Mouse (Mus musculus) lung, embryonic 16.5 days (tissue): Measurements from ENCODE around the gene Rpl4. TPM values are rescaled to one million over a fixed set of nuclear protein-coding genes. Genes with fewer than 3 reads are reported as not detected.

Source experiments
- ATAC-seq: fragments of 200-750 bp; cut with Nextera tagmentation; 2 replicates; pipeline ENCODE4 v1.8.0; 2017; ENCODE audit warnings: low read depth, mild to moderate bottlenecking, moderate library complexity
- H3K27ac ChIP-seq: fragments of 300-500 bp; sonication (generic); 2 replicates; pipeline ENCODE4 v1.5.1; 2014; ENCODE audit warnings: mild to moderate bottlenecking, control low read depth, low read length
- H3K27me3 ChIP-seq: fragments of 300-500 bp; sonication (generic); 2 replicates; pipeline ENCODE4 v1.6.1; 2014; ENCODE audit warnings: low read depth, low read length, mixed read lengths; ENCODE audit not compliant: control insufficient read depth, insufficient read depth
- H3K36me3 ChIP-seq: fragments of 300-500 bp; sonication (generic); 2 replicates; pipeline ENCODE4 v1.6.1; 2014; ENCODE audit warnings: low read length; ENCODE audit not compliant: control insufficient read depth, insufficient read depth
- H3K4me1 ChIP-seq: fragments of 300-500 bp; sonication (generic); replicated peaks from 2 replicates; pipeline ENCODE4 v1.6.1; 2014; ENCODE audit warnings: low read length, mixed read lengths; ENCODE audit not compliant: control insufficient read depth, insufficient read depth
- H3K4me2 ChIP-seq: fragments of 300-500 bp; sonication (generic); 2 replicates; pipeline ENCODE4 v1.6.1; 2014; ENCODE audit warnings: low read depth, low read length, control low read depth
- H3K4me3 ChIP-seq: fragments of 300-500 bp; sonication (generic); 2 replicates; pipeline ENCODE4 v1.5.1; 2014; ENCODE audit warnings: mild to moderate bottlenecking, low read length, control low read depth
- H3K9ac ChIP-seq: fragments of 300-500 bp; sonication (generic); 2 replicates; pipeline ENCODE4 v1.6.1; 2014; ENCODE audit warnings: low read length, control low read depth
- H3K9me3 ChIP-seq: fragments of 300-500 bp; sonication (generic); 2 replicates; pipeline ENCODE4 v1.6.1; 2016; ENCODE audit warnings: low read length; ENCODE audit not compliant: control insufficient read depth
- WGBS: fragments of 180-500 bp; shearing (Covaris S2); extraction: QIAGEN DNeasy Blood & Tissue Kit; methylation state at CpG from one replicate; pipeline ENCODE4 v1.1.7; 2014; 5-methylcytosine and 5-hydroxymethylcytosine counted together
- polyA plus RNA-seq: library from polyadenylated mRNA; unstranded; fragments of >200 nt; fragmentation: Nextera tagmentation; extraction: Ambion mirVana; gene quantifications from 2 replicates; pipeline ENCODE4 v1.2.1, GENCODE M21; 2015

Gene Rpl4
- polyA plus RNA-seq, 1 experiment from 2014 or later = 1,112 TPM

DNA sequence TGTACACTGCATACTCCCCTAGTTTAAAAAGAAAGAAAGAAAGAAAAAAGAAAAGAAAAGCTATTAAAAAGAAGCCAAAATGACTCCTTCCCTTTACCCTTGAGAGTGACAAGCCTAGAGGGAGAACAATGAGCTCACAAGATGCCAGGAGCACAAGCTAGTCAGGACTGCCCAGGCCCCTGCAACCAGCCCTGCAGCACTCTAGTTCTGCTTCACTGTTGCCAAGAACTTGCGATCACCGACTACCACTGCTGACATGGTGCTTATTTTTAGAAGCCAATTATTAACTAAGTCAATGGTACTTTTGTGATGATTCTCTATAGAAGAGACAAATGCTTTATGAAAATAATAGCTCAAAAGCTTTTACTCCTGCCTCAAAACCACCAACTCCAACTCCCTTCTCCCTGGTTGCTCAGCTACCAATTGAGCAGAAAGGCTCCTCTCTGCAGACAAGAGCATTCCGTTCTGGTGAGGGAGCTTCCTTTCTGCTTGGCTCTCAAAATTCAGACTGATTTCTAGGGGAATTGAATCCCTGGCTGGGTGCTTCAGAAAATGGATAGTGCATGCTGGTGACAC, 34.4 kb downstream of the Rpl4 start:
- no peak for ATAC-seq
- Histone ChIP-seq H3K27ac (no peak overlapping the region), H3K4me1 (no peaks in the 10 kb centered on the region), H3K4me3 (no peak overlapping the region), H3K9me3 (no peaks in the 10 kb centered on the region), H3K4me2 (no peak overlapping the region), H3K36me3 (peaks cover 11% of the 10 kb centered on the region), H3K9ac (no peak overlapping the region), H3K27me3 (no peaks in the 10 kb centered on the region)
- 73% methylated on average over 3 of the region's 3 CpGs for WGBS

DNA sequence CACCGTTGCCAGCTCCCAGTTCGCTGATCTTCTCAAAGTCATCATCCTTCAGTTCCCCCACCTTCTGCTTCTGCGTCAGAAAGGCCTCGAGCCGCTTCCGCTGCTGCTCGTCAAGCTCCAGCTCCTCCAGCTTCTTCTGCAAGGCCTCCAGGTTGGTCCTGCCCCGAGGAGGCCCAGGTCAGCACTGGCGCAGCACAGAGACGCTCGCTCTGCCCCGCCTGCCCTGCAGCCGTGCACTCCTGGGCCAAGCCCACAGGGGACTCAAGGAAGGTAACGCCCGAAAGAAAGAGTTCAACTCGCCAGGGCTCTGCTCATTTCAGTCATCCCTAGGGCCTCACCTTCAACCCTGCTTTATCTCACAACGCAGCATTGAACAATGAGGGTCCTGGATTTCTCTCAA, 41.3 kb downstream of the Rpl4 start:
- Histone ChIP-seq H3K9me3 (no peaks in the 10 kb centered on the region), H3K4me1 (no peaks in the 10 kb centered on the region), H3K27me3 (no peaks in the 10 kb centered on the region), H3K27ac (no peak overlapping the region), H3K9ac (no peak overlapping the region), H3K4me2 (no peak overlapping the region), H3K36me3 (peaks cover 6% of the 10 kb centered on the region; the same call in 1 of the 2 replicates), H3K4me3 (no peak overlapping the region)
- 87% methylated on average over 17 of the region's 17 CpGs for WGBS
- ATAC-seq = no peak

DNA sequence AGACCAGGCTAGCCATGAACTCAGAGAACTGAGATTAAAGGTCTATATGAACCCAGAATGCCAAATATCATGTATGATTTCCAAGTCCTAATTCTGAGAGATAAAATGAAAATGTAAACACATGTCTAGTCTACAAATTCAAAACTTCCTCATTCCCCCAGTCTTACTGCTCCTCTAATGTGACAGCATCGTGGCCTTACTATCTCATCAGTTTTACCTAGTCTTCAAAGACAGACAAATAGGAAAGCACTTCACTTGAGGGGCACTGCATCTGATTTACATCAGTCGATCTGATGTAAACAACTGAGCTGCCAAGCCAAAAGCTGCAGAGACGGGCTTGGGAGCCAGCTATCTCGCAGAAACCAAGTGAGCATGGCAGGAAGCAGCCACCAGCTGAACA, 42.9 kb downstream of the Rpl4 start:
- H3K9me3 ChIP-seq = no peaks in the 10 kb centered on the region
- no peak for ATAC-seq
- H3K27ac ChIP-seq = no peak overlapping the region
- H3K4me3 ChIP-seq = no peak overlapping the region
- H3K36me3 ChIP-seq = peaks cover 5% of the 10 kb centered on the region; the same call in 1 of the 2 replicates
- H3K27me3 ChIP-seq = no peaks in the 10 kb centered on the region
- H3K9ac ChIP-seq = no peak overlapping the region
- H3K4me2 ChIP-seq = no peak overlapping the region
- 32% methylated on average over 4 of the region's 4 CpGs for WGBS
- H3K4me1 ChIP-seq = no peaks in the 10 kb centered on the region

DNA sequence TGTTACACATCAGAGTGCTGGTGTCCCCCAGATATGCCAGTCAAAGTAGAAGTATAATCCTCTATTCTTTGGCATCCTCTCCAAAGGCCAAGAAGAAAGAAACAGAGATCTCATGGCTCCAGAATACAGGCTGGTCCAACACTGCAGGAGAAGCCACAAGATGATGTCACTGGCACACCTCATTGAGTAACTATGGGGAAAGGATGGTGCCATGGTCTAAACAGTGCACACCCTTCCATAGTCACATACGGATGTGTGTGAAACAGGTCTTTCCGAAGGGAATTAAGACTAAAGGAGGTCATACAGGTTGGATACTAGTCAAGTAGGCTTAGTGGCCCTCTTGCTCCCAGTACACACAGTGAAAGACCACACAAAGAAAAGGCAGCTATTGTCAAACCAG, 43.5 kb downstream of the Rpl4 start:
- no peak overlapping the region for H3K4me3 ChIP-seq
- no peak overlapping the region for H3K4me2 ChIP-seq
- no peak overlapping the region for H3K27ac ChIP-seq
- H3K4me1 ChIP-seq = no peaks in the 10 kb centered on the region
- no peaks in the 10 kb centered on the region for H3K27me3 ChIP-seq
- ATAC-seq = no peak
- H3K9me3 ChIP-seq = no peaks in the 10 kb centered on the region
- H3K9ac ChIP-seq = no peak overlapping the region
- 95% methylated on average over 2 of the region's 2 CpGs for WGBS
- H3K36me3 ChIP-seq = peaks cover 3% of the 10 kb centered on the region; the same call in 1 of the 2 replicates

DNA sequence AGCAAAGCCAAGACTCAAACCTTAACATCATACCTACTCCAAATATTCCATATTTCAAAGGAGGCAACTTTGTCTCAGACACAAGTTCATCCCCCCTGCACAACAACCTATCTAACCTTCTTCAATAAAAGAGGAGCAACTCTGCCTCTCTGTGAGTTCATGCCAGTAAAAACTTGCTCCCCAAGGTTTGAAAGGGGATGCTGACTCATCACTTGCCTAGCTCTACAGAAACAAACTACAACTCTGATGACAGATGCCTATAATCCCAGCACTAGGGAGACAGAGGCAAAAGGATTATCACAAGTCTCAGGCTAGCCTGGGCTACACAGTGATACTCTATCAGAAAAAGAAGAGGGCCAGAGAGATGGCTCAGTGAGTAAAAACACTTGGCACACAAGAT, 44.7 kb downstream of the Rpl4 start:
- H3K9me3 ChIP-seq = no peaks in the 10 kb centered on the region
- no peak overlapping the region for H3K27ac ChIP-seq
- no peak for ATAC-seq
- no peaks in the 10 kb centered on the region for H3K4me1 ChIP-seq
- H3K4me2 ChIP-seq = no peak overlapping the region
- H3K27me3 ChIP-seq = no peaks in the 10 kb centered on the region
- H3K36me3 ChIP-seq = no peaks in the 10 kb centered on the region
- H3K9ac ChIP-seq = no peak overlapping the region
- no peak overlapping the region for H3K4me3 ChIP-seq

DNA sequence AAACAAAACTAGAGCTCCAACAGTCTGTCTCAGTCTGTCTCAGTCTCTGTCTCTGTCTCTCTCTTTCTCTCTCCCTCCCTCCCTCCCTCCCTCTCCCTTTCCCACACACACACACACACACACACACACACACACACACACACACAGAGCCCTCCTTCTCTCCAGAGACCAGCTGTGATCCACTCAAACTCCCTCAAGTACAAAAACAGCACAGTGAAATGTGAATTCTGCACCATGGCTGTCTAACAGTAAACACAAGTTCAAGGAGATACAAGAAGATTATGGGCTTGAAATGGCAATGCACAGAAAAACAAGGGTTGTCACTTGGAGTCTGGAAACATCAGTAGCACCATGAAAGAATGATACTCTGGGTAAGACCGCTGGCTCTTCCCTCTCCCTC, 46.1 kb downstream of the Rpl4 start:
- Histone ChIP-seq H3K27me3 (no peaks in the 10 kb centered on the region), H3K4me3 (no peak overlapping the region), H3K4me2 (no peak overlapping the region), H3K9me3 (no peaks in the 10 kb centered on the region), H3K27ac (no peak overlapping the region), H3K36me3 (no peaks in the 10 kb centered on the region), H3K4me1 (no peaks in the 10 kb centered on the region), H3K9ac (no peak overlapping the region)
- no peak for ATAC-seq
- 79% methylated on average over 1 of the region's 1 CpGs for WGBS

DNA sequence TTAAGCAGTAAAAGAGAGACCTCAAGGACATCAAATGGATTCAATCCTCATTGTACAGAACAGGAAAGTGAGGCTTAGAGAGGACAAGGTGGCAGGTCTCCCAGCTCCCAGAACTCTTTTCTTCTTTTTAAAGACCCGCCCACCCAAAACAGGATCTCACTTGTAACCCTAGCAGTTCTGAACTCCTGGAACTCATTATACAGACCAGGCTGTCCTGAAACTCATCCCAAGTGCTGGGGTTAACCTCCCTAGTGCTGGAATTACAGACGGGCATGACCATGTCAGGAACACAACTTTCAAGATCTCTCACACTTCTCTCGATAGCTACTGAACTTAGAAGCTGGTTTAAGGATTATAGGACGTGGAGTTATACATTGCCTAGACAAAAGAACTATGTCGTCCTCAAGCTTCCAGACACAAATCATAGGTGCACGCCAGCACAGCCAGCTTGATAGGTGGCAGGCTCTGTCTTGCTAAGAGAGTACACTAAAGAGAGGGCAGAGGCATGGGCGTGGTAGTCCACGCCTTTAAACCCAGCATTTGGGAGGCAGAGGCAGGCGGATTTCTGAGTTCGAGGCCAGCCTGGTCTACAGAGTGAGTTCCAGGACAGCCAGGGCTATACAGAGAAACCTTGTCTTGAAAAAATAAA, 46.7 kb downstream of the Rpl4 start:
- Histone ChIP-seq H3K4me3 (no peak overlapping the region), H3K27me3 (no peaks in the 10 kb centered on the region), H3K4me2 (no peak overlapping the region), H3K27ac (no peak overlapping the region), H3K9ac (no peak overlapping the region), H3K9me3 (no peaks in the 10 kb centered on the region), H3K4me1 (no peaks in the 10 kb centered on the region), H3K36me3 (no peaks in the 10 kb centered on the region)
- no peak for ATAC-seq
- whole genome bisulfite sequencing = 86% methylated on average over 10 of the region's 10 CpGs

DNA sequence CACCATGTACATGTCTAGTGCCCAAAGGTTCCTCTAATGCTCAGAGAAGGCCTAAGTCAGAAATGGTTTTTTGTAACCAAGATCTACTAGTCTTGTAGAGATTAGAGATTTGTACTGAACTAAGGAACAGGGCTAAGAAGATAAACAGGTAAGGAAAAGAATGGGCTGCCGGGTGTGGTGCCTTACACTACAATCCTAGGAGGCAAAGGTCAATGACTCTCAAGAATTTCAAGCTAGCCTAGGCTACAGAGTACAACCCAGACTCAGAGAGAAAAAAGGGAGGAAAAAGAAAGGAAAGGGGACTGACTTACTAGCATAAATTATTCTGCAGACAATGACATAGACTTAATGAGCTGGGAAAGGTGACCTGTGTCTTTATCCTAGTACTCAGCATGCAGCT, 47.4 kb downstream of the Rpl4 start:
- Histone ChIP-seq H3K4me1 (no peaks in the 10 kb centered on the region), H3K36me3 (no peaks in the 10 kb centered on the region), H3K27me3 (no peaks in the 10 kb centered on the region), H3K9me3 (no peaks in the 10 kb centered on the region), H3K9ac (no peak overlapping the region), H3K27ac (no peak overlapping the region), H3K4me2 (no peak overlapping the region), H3K4me3 (no peak overlapping the region)
- 26% methylated on average over 1 of the region's 1 CpGs for WGBS
- no peak for ATAC-seq

DNA sequence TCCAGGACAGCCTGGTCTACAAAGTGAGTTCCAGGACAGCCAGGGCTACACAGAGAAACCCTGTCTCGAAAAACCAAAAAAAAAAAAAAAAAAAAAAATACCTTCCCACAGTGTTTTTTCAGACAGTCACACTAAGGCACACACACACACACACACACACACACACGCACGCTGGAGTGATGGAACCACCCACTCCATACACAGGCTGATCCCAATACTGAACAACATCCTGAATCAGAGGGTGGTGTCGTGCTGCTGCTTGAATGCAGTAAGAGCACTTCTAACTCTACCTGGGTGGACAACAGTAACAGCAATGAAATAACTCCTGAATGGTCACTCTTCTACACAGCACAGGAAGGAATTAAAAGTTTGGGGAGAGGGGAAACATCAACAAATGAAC, 48.3 kb downstream of the Rpl4 start:
- Histone ChIP-seq H3K4me2 (no peak overlapping the region), H3K27ac (no peak overlapping the region), H3K27me3 (no peaks in the 10 kb centered on the region), H3K4me3 (no peak overlapping the region), H3K9ac (no peak overlapping the region), H3K4me1 (no peaks in the 10 kb centered on the region), H3K9me3 (no peaks in the 10 kb centered on the region), H3K36me3 (no peaks in the 10 kb centered on the region)
- 75% methylated on average over 4 of the region's 4 CpGs for WGBS
- ATAC-seq = no peak

DNA sequence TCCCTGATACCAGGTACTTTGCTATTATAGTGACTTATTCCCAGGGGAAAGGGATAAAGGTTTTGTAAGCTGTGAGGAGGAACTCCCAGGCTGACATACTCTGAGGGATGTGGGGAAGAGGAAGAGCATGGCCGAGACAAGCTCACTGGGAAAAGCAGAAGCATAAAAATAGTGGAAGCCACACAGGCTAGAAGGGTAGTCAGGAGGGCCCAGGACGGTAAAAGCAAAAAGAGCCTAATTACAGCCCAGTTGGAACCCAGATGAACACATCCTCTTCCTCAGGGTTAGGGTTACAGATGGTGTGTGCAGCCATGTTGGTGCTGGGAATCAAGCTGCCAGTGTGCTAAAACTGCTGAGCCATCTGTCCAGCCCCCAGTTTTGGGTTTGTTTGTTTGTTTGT, 48.9 kb downstream of the Rpl4 start:
- no peak for ATAC-seq

More for the DNA sequence above, 48.9 kb downstream of the Rpl4 start:
- no peaks in the 10 kb centered on the region for H3K27me3 ChIP-seq
- no peaks in the 10 kb centered on the region for H3K9me3 ChIP-seq
- H3K36me3 ChIP-seq = no peaks in the 10 kb centered on the region
- H3K27ac ChIP-seq = no peak overlapping the region
- no peak overlapping the region for H3K4me3 ChIP-seq
- 72% methylated on average over 2 of the region's 2 CpGs for WGBS
- no peaks in the 10 kb centered on the region for H3K4me1 ChIP-seq
- no peak overlapping the region for H3K9ac ChIP-seq
- no peak overlapping the region for H3K4me2 ChIP-seq
